Mouse (Mus musculus) embryo, embryonic 9.5 days (tissue): Measurements from ENCODE around the gene Arhgef40.

Experiments used
- DNase-seq: peaks from one replicate; pipeline ENCODE4 v3.0.0-alpha.2; 2017; ENCODE audit errors: extremely low spot score

The Arhgef40 gene

GRCm38 (mm10) chr14:51984247-51985231, at the start of gene Arhgef40:
Arhgef40 (plus strand) TSS chr14:51984719.
- DNase-seq, result peak; percentile 89

- DNase-seq, result no peak
Measured at GRCm38 (mm10) chr14:51939005-51939404, 45.5 kb upstream of the Arhgef40 start.

DNA sequence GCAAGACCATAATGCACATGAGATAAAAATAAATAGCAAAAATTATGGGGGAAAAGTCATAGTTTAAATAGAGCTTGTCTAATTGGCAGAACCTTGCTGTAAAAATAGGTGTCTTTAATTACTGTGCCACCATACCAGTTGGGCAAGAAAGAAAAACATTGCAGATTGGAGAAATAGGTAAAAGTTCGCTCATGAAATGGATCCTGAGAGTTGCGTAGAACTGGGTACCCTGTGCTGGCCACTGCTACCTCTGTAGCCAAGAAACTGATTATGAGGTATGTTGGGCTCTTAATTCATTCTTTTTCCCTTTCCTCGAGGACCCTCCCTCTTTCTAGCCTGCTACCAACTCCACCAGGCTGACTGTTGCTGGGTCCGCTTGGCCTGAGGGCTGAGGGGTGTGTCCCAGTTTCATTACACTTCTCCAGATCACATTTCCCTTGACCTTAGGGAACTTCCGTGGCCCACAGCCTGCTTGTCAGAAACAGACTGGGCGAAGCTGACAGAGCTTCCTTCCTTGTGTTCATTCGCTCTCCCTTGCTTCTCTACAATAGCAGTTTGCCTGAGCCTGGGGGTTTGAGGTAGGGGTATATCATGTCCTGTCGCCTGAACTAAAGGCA, 43.5 kb upstream of the Arhgef40 start:
- DNase-seq, result peak; percentile 42

- no peak for DNase-seq
Measured at GRCm38 (mm10) chr14:51941577-51941976, 42.9 kb upstream of the Arhgef40 start.

GRCm38 (mm10) chr14:51942236-51942635, 42.3 kb upstream of the Arhgef40 start:
- no peak for DNase-seq

DNA sequence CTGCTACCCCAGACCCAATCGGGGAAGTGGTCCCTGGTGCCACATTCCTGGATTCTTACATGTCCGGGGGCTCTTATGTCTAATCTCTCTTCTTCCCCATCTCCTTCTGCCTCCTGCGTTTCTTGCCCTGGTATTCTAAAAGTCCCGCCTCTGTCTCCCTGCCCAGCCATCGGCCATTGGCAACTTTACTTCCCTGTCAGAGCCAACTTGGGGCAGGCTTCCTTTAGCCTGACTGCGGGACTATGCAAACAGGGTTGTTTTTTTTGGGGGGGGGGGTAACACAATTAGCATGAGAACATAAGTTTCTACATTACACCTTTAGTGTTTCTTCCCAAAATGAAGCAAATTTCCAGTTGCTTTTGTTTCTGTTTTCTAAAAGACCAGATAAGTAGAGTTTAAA, 41.2 kb upstream of the Arhgef40 start:
- DNase-seq, result no peak

GRCm38 (mm10) chr14:51960316-51960715, 24.2 kb upstream of the Arhgef40 start:
- DNase-seq, result no peak

DNA sequence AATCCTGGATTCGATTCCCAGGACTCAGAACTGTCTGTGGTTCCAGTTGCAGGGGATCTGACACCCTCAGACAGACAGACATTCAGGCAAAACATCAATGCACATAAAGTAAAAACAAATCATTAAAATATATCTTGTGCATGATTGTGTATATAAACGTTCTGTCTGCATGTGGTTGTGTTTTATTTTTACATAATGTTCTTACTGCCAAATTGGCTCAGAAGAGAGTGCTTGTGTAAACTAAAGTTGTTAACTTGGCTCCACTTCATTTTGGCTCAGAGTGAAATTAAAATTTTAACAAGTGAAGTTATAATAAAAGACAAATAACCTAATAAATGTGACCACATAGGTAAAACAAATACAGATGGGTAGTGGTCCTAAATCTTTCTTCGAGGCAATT, 17.1 kb upstream of the Arhgef40 start:
- no peak for DNase-seq

DNA sequence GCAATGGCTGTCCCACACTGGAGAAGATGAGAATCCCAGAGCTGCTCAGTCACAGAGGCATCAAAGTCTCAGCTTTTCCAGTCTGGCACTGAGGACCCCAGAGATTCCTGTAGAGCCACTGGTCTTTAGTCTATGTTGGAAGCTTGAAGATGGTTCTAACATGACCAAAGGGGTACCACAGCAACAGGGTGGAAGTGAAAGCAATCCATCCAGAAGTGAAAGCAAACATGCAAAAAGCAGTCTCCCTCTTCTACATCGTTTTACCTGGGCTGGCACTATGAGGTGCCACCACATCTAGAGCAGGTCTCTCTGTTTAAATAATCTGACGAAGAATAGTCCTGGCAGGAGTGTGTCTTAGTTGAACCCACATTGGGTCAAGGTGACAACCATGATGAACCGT, 5.3 kb upstream of the Arhgef40 start:
- DNase-seq, result no peak

- no peak for DNase-seq
Measured at GRCm38 (mm10) chr14:51983251-51983650, 1.3 kb upstream of the Arhgef40 start.

- no peak for DNase-seq
Measured at GRCm38 (mm10) chr14:51983855-51984246, 668 bp upstream of the Arhgef40 start.

DNA sequence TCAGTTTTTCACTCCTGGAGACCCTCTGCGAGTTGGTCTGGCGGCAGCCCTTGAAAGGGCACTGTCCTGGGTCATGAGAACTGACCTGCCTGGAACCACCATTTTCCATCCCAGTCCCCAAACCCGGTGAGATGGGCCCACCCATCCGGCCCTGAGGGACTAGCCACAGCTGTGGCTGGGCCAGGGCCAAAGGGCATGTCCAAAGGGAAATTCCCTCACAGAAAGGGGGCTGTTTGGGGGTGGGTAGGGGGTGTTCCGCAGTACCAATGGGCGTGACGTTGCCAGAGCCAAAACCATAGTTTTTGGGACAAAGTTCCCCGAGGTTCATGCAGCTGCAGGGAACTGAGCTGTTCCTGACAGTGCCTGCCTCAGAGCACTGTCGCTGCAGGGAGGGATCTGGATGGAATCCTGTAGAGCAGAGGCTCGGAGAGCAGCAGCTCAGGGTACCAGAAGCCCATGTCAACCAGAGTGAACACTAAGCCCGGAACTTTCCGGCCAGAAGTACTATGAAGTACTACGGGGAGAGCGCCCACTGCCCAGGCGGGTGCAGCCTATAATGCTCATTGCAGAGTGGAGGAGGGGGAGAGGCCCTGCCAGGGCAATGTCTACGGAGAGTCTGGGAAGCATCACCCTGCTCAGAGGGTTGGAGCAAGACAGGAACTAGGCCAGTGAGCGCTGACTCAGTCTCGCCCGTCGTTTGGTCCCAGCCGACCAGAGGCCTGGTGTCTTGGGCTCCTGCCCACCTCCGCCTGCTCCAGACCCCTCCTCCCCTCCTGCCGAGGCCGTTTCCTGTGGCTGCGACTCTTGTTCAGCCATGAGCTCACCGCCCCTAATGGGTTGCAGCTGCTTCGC, 1.0 kb downstream of the Arhgef40 start:
- peak; percentile 85 for DNase-seq

GRCm38 (mm10) chr14:51986153-51986505, 1.6 kb downstream of the Arhgef40 start:
- no peak for DNase-seq

GRCm38 (mm10) chr14:51987177-51987576, 2.7 kb downstream of the Arhgef40 start:
- DNase-seq, result no peak

GRCm38 (mm10) chr14:51988731-51989130, 4.2 kb downstream of the Arhgef40 start:
- DNase-seq, result no peak

DNA sequence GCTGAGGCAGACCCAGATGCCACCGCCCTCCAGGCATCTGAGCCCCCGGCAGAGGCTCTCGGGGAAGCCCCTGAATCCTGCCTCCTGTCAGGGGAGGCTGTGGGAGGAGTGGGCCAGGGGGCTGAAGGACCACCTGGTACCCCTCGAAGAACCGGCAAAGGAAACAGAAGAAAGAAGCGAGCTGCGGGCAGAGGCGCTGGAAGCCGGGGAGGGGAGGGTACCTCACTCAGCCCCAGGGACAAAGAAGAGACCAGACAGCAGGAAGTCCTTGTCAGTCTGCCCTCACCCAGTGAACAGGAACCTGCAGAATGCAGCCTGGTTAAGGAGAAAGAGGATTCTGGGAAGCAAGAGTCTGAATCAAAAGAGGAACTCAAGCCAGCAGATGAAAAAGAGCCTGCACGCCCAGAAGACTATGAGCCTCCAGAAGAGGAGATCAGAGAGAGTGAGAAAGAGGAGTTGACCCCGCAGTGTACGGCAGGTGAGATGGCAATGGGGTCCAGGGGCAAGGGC, 5.0 kb downstream of the Arhgef40 start:
- DNase-seq, result no peak

GRCm38 (mm10) chr14:51994453-51994852, 9.9 kb downstream of the Arhgef40 start:
- DNase-seq, result no peak

DNA sequence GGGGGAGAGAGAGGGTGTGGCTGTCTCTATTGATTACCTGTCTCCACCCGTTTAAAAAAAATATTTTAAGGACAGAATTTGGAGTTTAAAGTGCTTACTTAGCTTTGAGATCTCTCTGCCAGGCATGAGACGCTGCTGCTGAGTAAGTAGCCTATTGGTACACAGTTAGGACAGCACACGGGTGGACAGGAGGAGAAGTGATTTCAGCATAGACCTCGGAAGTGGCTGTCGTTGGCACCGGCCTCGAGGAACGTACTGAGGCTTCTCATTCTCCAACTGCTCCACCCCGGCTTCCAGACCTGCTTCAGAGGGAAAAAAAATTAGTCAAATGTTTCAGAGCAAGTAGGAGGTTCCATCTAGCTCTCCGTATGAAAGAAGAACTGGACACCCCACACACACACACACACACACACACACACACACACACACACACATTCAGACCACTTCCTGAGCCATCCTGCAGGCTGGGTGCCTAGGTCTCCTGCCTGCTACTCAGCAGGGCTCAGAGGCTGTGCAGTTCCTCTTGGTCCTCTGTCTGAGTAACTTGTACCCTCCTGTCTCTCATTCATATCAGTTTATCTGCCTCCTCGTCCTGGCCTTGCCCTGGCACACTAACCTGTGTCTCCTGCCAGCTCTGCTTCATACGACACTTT, 10.8 kb downstream of the Arhgef40 start:
- DNase-seq, result no peak

DNA sequence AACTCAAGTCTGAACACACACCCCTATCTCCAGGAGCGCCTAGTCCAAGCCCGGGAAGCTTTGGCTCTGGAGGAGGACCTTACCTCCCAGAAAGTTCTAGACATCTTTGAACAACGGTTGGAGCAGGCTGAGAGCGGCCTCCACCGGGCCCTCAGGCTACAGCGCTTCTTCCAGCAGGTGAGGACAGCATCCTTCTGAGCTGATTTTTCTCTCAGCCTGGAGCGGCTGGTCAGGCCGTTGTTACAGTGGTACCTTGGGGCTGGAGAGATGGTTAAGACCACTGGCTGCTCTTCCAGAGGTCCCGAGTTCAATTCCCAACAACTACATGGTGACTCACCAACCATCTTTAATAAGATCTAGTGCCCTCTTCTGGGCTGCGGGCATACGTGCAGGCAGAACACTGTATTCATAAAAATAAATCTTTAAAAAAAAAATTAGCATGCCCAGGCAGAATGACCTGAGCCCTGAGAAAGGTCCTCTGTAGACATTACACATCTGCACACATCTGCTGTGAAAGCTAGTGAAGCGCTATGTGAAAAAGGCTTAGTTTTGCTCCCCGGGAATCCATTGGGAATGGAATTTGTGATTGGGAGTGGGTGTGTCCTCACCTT, 11.8 kb downstream of the Arhgef40 start:
- no peak for DNase-seq

DNA sequence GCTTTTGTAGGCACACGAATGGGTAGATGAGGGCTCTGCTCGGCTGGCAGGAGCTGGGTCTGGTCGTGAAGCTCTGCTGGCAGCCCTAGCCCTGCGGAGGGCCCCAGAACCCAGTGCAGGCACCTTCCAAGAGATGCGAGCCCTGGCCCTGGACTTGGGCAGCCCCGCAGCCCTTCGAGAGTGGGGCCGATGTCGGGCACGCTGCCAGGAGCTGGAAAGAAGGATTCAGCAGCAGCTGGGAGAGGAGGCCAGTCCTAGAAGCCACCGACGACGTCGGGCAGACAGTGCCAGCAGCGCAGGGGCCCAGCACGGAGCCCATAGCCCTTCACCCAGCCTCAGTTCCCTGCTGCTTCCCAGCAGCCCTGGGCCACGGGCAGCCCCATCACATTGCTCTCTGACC, 12.3 kb downstream of the Arhgef40 start:
- DNase-seq, result no peak

DNA sequence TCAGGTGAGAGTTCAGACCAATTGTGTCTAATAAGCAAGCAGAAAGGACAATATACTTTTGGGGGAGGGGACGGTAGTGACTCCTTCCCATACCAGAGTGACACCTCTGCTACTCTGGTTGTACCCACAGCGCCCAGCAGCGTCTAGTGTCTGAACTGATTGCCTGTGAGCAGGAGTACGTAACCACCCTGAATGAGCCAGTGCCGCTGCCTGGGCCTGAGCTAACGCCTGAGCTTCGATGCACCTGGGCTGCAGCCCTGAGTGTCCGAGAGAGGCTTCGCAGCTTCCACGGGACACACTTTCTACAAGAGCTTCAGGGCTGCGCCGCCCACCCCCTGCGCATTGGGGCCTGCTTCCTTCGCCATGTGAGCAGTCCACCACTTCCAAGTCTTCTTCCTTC, 13.0 kb downstream of the Arhgef40 start:
- DNase-seq, result no peak
